In genomic region chr4:147187283-147187965, GRCm38 (mm10) we compare ENCODE assay signal across 8 mouse cellular contexts. TPM values are rescaled to one million over a fixed set of nuclear protein-coding genes. Genes with fewer than 3 reads are reported as not detected.
A peak's percentile ranks its signal among the peaks of the same experiment; 100 is the strongest.
DNase-seq lines count a peak whose midpoint lies in the region; ATAC-seq and TF ChIP-seq lines count a peak whose summit lies in the region.
"Not testable (repeated sequence)": the region's sequence is repeated elsewhere in the genome, so short reads cannot be mapped to it uniquely, and the experiment has no call there.

No protein-coding gene starts in this region.

- not testable (repeated sequence) for H3K27me3 ChIP-seq in ES-Bruce4 (ENCODE audit: control insufficient read depth, insufficient read depth, low read length, poor library complexity, severe bottlenecking); embryonic facial prominence, embryonic 13.5 days; heart, embryonic 10.5 days (ENCODE audit: insufficient read depth, poor library complexity, severe bottlenecking); hindbrain, embryonic 15.5 days; limb, embryonic 13.5 days; neural tube, embryonic 11.5 days (ENCODE audit: control insufficient read depth, insufficient read depth, low read length)

- not testable (repeated sequence) for H3K4me1 ChIP-seq in ES-Bruce4 (ENCODE audit: control insufficient read depth, insufficient read depth, low read length); embryonic facial prominence, embryonic 13.5 days; heart, embryonic 10.5 days; hindbrain, embryonic 15.5 days (replicated peaks); limb, embryonic 13.5 days; neural tube, embryonic 11.5 days (ENCODE audit: control insufficient read depth, insufficient read depth, low read length)

- ATAC-seq in embryonic facial prominence, embryonic 13.5 days (ENCODE audit: insufficient number of reproducible peaks, insufficient read depth, low FRiP score, low TSS enrichment, low read depth): peak; percentile 71
- ATAC-seq in hindbrain, embryonic 15.5 days (ENCODE audit: low FRiP score, low read depth): 0 out of 2 replicates have a peak, but pooled peaks have one; percentile 61
- ATAC-seq in limb, embryonic 13.5 days (ENCODE audit: low FRiP score, low read depth): 0 out of 2 replicates have a peak, but pooled peaks have one; percentile 66
- peak; percentile 34 for ATAC-seq in megakaryocyte, adult 5-6 weeks (ENCODE audit: poor library complexity, severe bottlenecking)
- peak; percentile 25; the same call in 1 of the 2 replicates for ATAC-seq in neural tube, embryonic 11.5 days (ENCODE audit: insufficient read depth, low FRiP score, low TSS enrichment)

- H3K9ac ChIP-seq in ES-Bruce4 (ENCODE audit: low read depth, poor library complexity, severe bottlenecking): peak overlapping the region; percentile 55
- H3K9ac ChIP-seq in embryonic facial prominence, embryonic 13.5 days; hindbrain, embryonic 15.5 days; limb, embryonic 13.5 days; neural tube, embryonic 11.5 days (ENCODE audit: low read length): not testable (repeated sequence)

- TF ChIP-seq EP300 in ES-Bruce4 (IDR thresholded peaks at IDR 0.05; ENCODE audit: insufficient read depth, low read depth, low read length): not testable (repeated sequence)

- not testable (repeated sequence) for H3K9me3 ChIP-seq in ES-Bruce4 (replicated peaks; ENCODE audit: control insufficient read depth, insufficient read depth, low read length, poor library complexity, severe bottlenecking); embryonic facial prominence, embryonic 13.5 days; heart, embryonic 10.5 days; hindbrain, embryonic 15.5 days; neural tube, embryonic 11.5 days (ENCODE audit: control insufficient read depth, low read length)
- H3K9me3 ChIP-seq in limb, embryonic 13.5 days: peaks cover 11% of the 10 kb centered on the region

- peak; percentile 58 for DNase-seq in heart, embryonic 10.5 days (ENCODE audit: low spot score)
- DNase-seq in neural tube, embryonic 11.5 days (ENCODE audit: low spot score): peak; percentile 6
- peak; percentile 42 for DNase-seq in testis, postnatal 10 days (ENCODE audit: low spot score)

- not testable (repeated sequence) for H3K27ac ChIP-seq in ES-Bruce4 (ENCODE audit: insufficient read depth, low read length); embryonic facial prominence, embryonic 13.5 days; heart, embryonic 10.5 days; hindbrain, embryonic 15.5 days (replicated peaks); limb, embryonic 13.5 days; neural tube, embryonic 11.5 days (ENCODE audit: low read depth, low read length)

- H3K4me3 ChIP-seq in ES-Bruce4 (ENCODE audit: low read depth, low read length): peak overlapping the region; percentile 40
- not testable (repeated sequence) for H3K4me3 ChIP-seq in embryonic facial prominence, embryonic 13.5 days; heart, embryonic 10.5 days; hindbrain, embryonic 15.5 days; limb, embryonic 13.5 days; neural tube, embryonic 11.5 days (ENCODE audit: low read depth, low read length)

- H3K4me2 ChIP-seq in embryonic facial prominence, embryonic 13.5 days; hindbrain, embryonic 15.5 days; limb, embryonic 13.5 days (replicated peaks); neural tube, embryonic 11.5 days (ENCODE audit: low read depth): not testable (repeated sequence)

- not testable (repeated sequence) for H3K36me3 ChIP-seq in ES-Bruce4 (ENCODE audit: control insufficient read depth, insufficient read depth, low read length, poor library complexity, severe bottlenecking); embryonic facial prominence, embryonic 13.5 days; heart, embryonic 10.5 days; hindbrain, embryonic 15.5 days; limb, embryonic 13.5 days; neural tube, embryonic 11.5 days (ENCODE audit: control insufficient read depth, insufficient read depth, low read length)

- TF ChIP-seq POLR2A in ES-Bruce4 (IDR thresholded peaks at IDR 0.05; ENCODE audit: insufficient read depth, low read length): not testable (repeated sequence)

- TF ChIP-seq CTCF in ES-Bruce4 (IDR thresholded peaks at IDR 0.05; ENCODE audit: low read depth, low read length): not testable (repeated sequence)

- 66% methylated on average over 68 of the region's 71 CpGs for WGBS in embryonic facial prominence, embryonic 13.5 days
- 53% methylated on average over 69 of the region's 71 CpGs for WGBS in heart, embryonic 10.5 days
- 67% methylated on average over 71 of the region's 71 CpGs for WGBS in hindbrain, embryonic 15.5 days
- 67% methylated on average over 68 of the region's 71 CpGs for WGBS in limb, embryonic 13.5 days
- WGBS in neural tube, embryonic 11.5 days: 67% methylated on average over 66 of the region's 71 CpGs

RNA-seq across cellular contexts. Expression of gene Zfp991, which starts 55.6 kb away (rescaled TPM):
- polyA plus RNA-seq in ES-Bruce4 (2011; ENCODE audit: insufficient read depth, insufficient read length, low read depth, missing spikeins): 28.6 and 32.7 TPM in 2 replicates
- polyA plus RNA-seq in embryonic facial prominence, embryonic 13.5 days (2015; fragmentation: Nextera tagmentation; extraction: Ambion mirVana): 6.9 and 7.3 TPM in 2 replicates
- polyA plus RNA-seq in heart, embryonic 10.5 days (2016; fragmentation: Nextera tagmentation; extraction: Ambion mirVana): 7.4 and 9.9 TPM in 2 replicates
- 4.6 and 5.9 TPM in 2 replicates for polyA plus RNA-seq in hindbrain, embryonic 15.5 days (2015; fragmentation: Nextera tagmentation; extraction: Ambion mirVana)
- 7.8 and 8.4 TPM in 2 replicates for polyA plus RNA-seq in limb, embryonic 13.5 days (2015; fragmentation: Nextera tagmentation; extraction: Ambion mirVana)
- total RNA-seq in megakaryocyte, adult 5-6 weeks (2015): 50.9 and 68.8 TPM in 2 replicates
- 39.6 and 47.2 TPM in 2 replicates for total RNA-seq in megakaryocyte, adult 5-6 weeks (2017)
- 6.5 and 6.7 TPM in 2 replicates for polyA plus RNA-seq in neural tube, embryonic 11.5 days (2014; fragmentation: Nextera tagmentation; extraction: Ambion mirVana)

Comparison
In these comparisons a context has a peak if more than half of its experiments do, and no peak if none do; other contexts are left out.
1. DNase-seq: peak in every context shown above with its lines; median percentile 58 in heart, embryonic 10.5 days; 42 in testis, postnatal 10 days; 6 in neural tube, embryonic 11.5 days.